Mouse (Mus musculus) limb, embryonic 12.5 days (tissue): Measurements from ENCODE around the gene Tnks2. TPM values are rescaled to one million over a fixed set of nuclear protein-coding genes. Genes with fewer than 3 reads are reported as not detected.

ENCODE experiments used
- ATAC-seq: fragments of 200-750 bp; cut with Nextera tagmentation; 2 replicates; pipeline ENCODE4 v1.8.0; 2017; ENCODE audit warnings: low read depth, moderate TSS enrichment; ENCODE audit not compliant: insufficient number of reproducible peaks, insufficient read depth, low FRiP score, low TSS enrichment
- H3K27ac ChIP-seq: fragments of 300-500 bp; sonication (generic); 2 replicates; pipeline ENCODE4 v1.5.1; 2016; ENCODE audit warnings: mild to moderate bottlenecking, moderate library complexity
- H3K27me3 ChIP-seq: fragments of 300-500 bp; sonication (generic); 2 replicates; pipeline ENCODE4 v1.6.1; 2016; ENCODE audit warnings: mild to moderate bottlenecking, moderate library complexity
- H3K36me3 ChIP-seq: fragments of 300-500 bp; sonication (generic); 2 replicates; pipeline ENCODE4 v1.6.1; 2016; ENCODE audit warnings: mild to moderate bottlenecking, moderate library complexity
- H3K4me1 ChIP-seq: fragments of 300-500 bp; sonication (generic); replicated peaks from 2 replicates; pipeline ENCODE4 v1.6.1; 2016
- H3K4me2 ChIP-seq: fragments of 300-500 bp; sonication (generic); 2 replicates; pipeline ENCODE4 v1.6.1; 2016; ENCODE audit warnings: mild to moderate bottlenecking, moderate library complexity
- H3K4me3 ChIP-seq: fragments of 300-500 bp; sonication (generic); replicated peaks from 2 replicates; pipeline ENCODE4 v1.5.1; 2016; ENCODE audit warnings: mild to moderate bottlenecking
- H3K9ac ChIP-seq: fragments of 300-500 bp; sonication (generic); replicated peaks from 2 replicates; pipeline ENCODE4 v1.6.1; 2016; ENCODE audit warnings: mild to moderate bottlenecking, moderate library complexity
- H3K9me3 ChIP-seq: fragments of 300-500 bp; sonication (generic); 2 replicates; pipeline ENCODE4 v1.6.1; 2016; ENCODE audit warnings: mild to moderate bottlenecking, moderate library complexity
- WGBS: fragments of 180-500 bp; shearing (Covaris S2); methylation state at CpG from one replicate; pipeline ENCODE4 v1.1.7; 2016; 5-methylcytosine and 5-hydroxymethylcytosine counted together
- polyA plus RNA-seq: library from polyadenylated mRNA; unstranded; fragments of >200 nt; fragmentation: Nextera tagmentation; extraction: Ambion mirVana; gene quantifications from 2 replicates; pipeline ENCODE4 v1.2.1, GENCODE M21; 2016

Gene Tnks2
- polyA plus RNA-seq, 1 experiment from 2014 or later: 77.0 TPM

- peak overlapping the region; percentile 63 for H3K4me2 ChIP-seq
- 0 out of 2 replicates have a peak, but pooled peaks cover 3% of the 10 kb centered on the region for H3K4me1 ChIP-seq
- H3K27ac ChIP-seq: no peak overlapping the region
- WGBS: 46% methylated on average over 7 of the region's 7 CpGs
- no peak overlapping the region for H3K9ac ChIP-seq
- no peak for ATAC-seq
- no peak overlapping the region for H3K4me3 ChIP-seq
- no peaks in the 10 kb centered on the region for H3K9me3 ChIP-seq
- no peaks in the 10 kb centered on the region for H3K36me3 ChIP-seq
- H3K27me3 ChIP-seq: no peaks in the 10 kb centered on the region
Observed at GRCm38 (mm10) chr19:36903377-36903776, 69.3 kb downstream of the Tnks2 start.

GRCm38 (mm10) chr19:36904211-36905007, 70.4 kb downstream of the Tnks2 start:
- no peaks in the 10 kb centered on the region for H3K9me3 ChIP-seq
- H3K27ac ChIP-seq: peak overlapping the region; percentile 74
- H3K27me3 ChIP-seq: no peaks in the 10 kb centered on the region
- H3K4me3 ChIP-seq: peak overlapping the region; percentile 48
- 2% methylated on average over 41 of the region's 41 CpGs for WGBS
- peak; percentile 85 for ATAC-seq
- H3K36me3 ChIP-seq: no peaks in the 10 kb centered on the region
- peak overlapping the region; percentile 66 for H3K9ac ChIP-seq
- peak overlapping the region; percentile 63 for H3K4me2 ChIP-seq
- H3K4me1 ChIP-seq: 0 out of 2 replicates have a peak, but pooled peaks cover 3% of the 10 kb centered on the region

- 78% methylated on average over 3 of the region's 3 CpGs for WGBS
- no peak for ATAC-seq
- H3K4me1 ChIP-seq: 0 out of 2 replicates have a peak, but pooled peaks cover 3% of the 10 kb centered on the region
Observed at GRCm38 (mm10) chr19:36909150-36909549, 75.1 kb downstream of the Tnks2 start.

GRCm38 (mm10) chr19:36909676-36910292, 75.8 kb downstream of the Tnks2 start:
- WGBS: 27% methylated on average over 9 of the region's 9 CpGs
- ATAC-seq: no peak
- Histone ChIP-seq H3K36me3 (no peaks in the 10 kb centered on the region), H3K4me2 (no peak overlapping the region), H3K27me3 (no peaks in the 10 kb centered on the region), H3K4me1 (0 out of 2 replicates have a peak, but pooled peaks cover under 1% of the 10 kb centered on the region), H3K27ac (no peak overlapping the region), H3K9ac (no peak overlapping the region), H3K9me3 (no peaks in the 10 kb centered on the region), H3K4me3 (no peak overlapping the region)

More at GRCm38 (mm10) chr19:36909150-36909549, 75.1 kb downstream of the Tnks2 start:
- H3K9me3 ChIP-seq: no peaks in the 10 kb centered on the region
- H3K9ac ChIP-seq: no peak overlapping the region
- no peaks in the 10 kb centered on the region for H3K27me3 ChIP-seq
- H3K4me2 ChIP-seq: no peak overlapping the region
- no peak overlapping the region for H3K4me3 ChIP-seq
- H3K27ac ChIP-seq: no peak overlapping the region
- H3K36me3 ChIP-seq: no peaks in the 10 kb centered on the region

GRCm38 (mm10) chr19:36910424-36911045, 76.5 kb downstream of the Tnks2 start:
- H3K9ac ChIP-seq: no peak overlapping the region
- H3K27ac ChIP-seq: no peak overlapping the region
- H3K4me1 ChIP-seq: no peaks in the 10 kb centered on the region
- 57% methylated on average over 12 of the region's 12 CpGs for WGBS
- no peaks in the 10 kb centered on the region for H3K36me3 ChIP-seq
- H3K9me3 ChIP-seq: no peaks in the 10 kb centered on the region
- H3K4me2 ChIP-seq: no peak overlapping the region
- no peak overlapping the region for H3K4me3 ChIP-seq
- ATAC-seq: no peak
- no peaks in the 10 kb centered on the region for H3K27me3 ChIP-seq

GRCm38 (mm10) chr19:36913064-36913463, 79.0 kb downstream of the Tnks2 start:
- H3K9me3 ChIP-seq: no peaks in the 10 kb centered on the region
- 0 out of 2 replicates have a peak, but pooled peaks cover 3% of the 10 kb centered on the region for H3K4me1 ChIP-seq
- WGBS: 77% methylated on average over 7 of the region's 7 CpGs
- H3K27ac ChIP-seq: no peak overlapping the region
- no peaks in the 10 kb centered on the region for H3K36me3 ChIP-seq
- H3K9ac ChIP-seq: no peak overlapping the region
- no peak for ATAC-seq
- no peaks in the 10 kb centered on the region for H3K27me3 ChIP-seq
- no peak overlapping the region for H3K4me2 ChIP-seq
- H3K4me3 ChIP-seq: no peak overlapping the region

GRCm38 (mm10) chr19:36916206-36916605, 82.2 kb downstream of the Tnks2 start:
- Histone ChIP-seq H3K4me1 (peaks cover 6% of the 10 kb centered on the region), H3K4me2 (no peak overlapping the region), H3K27me3 (no peaks in the 10 kb centered on the region), H3K9ac (no peak overlapping the region), H3K27ac (no peak overlapping the region), H3K36me3 (no peaks in the 10 kb centered on the region), H3K4me3 (no peak overlapping the region), H3K9me3 (no peaks in the 10 kb centered on the region)
- 83% methylated on average over 4 of the region's 4 CpGs for WGBS
- ATAC-seq: no peak

- no peak overlapping the region for H3K4me3 ChIP-seq
- H3K36me3 ChIP-seq: no peaks in the 10 kb centered on the region
- no peaks in the 10 kb centered on the region for H3K9me3 ChIP-seq
- no peak for ATAC-seq
- H3K4me2 ChIP-seq: no peak overlapping the region
- H3K4me1 ChIP-seq: peaks cover 6% of the 10 kb centered on the region
- H3K27ac ChIP-seq: no peak overlapping the region
- WGBS: 87% methylated on average over 1 of the region's 1 CpGs
- no peaks in the 10 kb centered on the region for H3K27me3 ChIP-seq
- no peak overlapping the region for H3K9ac ChIP-seq
Observed at GRCm38 (mm10) chr19:36916876-36917389, 82.9 kb downstream of the Tnks2 start.

GRCm38 (mm10) chr19:36918441-36919301, 84.6 kb downstream of the Tnks2 start:
- WGBS: under 1% methylated on average over 85 of the region's 85 CpGs
- ATAC-seq: peak; percentile 87
- peak overlapping the region; percentile 90 for H3K9ac ChIP-seq

GRCm38 (mm10) chr19:36919466-36919865, 85.4 kb downstream of the Tnks2 start, which contains the start of gene Fgfbp3:
Gene Fgfbp3 (minus strand): TSS chr19:36919615.
- peak within 1 kb of the TSS; percentile 88 for H3K4me3 ChIP-seq
- H3K9me3 ChIP-seq: no peaks in the 10 kb centered on the region
- H3K27ac ChIP-seq: peak within 1 kb of the TSS; percentile 91
- ATAC-seq: no peak
- peaks cover 6% of the 10 kb centered on the region for H3K4me1 ChIP-seq
- WGBS: 14% methylated on average over 12 of the region's 12 CpGs
- peak within 1 kb of the TSS; percentile 90 for H3K9ac ChIP-seq
- H3K4me2 ChIP-seq: peak within 1 kb of the TSS; percentile 80
- H3K27me3 ChIP-seq: no peaks in the 10 kb centered on the region
- H3K36me3 ChIP-seq: no peaks in the 10 kb centered on the region

More at GRCm38 (mm10) chr19:36918441-36919301, 84.6 kb downstream of the Tnks2 start:
- H3K9me3 ChIP-seq: no peaks in the 10 kb centered on the region
- H3K27me3 ChIP-seq: no peaks in the 10 kb centered on the region
- H3K4me1 ChIP-seq: peaks cover 6% of the 10 kb centered on the region
- H3K4me3 ChIP-seq: peak overlapping the region; percentile 88
- H3K4me2 ChIP-seq: peak overlapping the region; percentile 80
- H3K27ac ChIP-seq: peak overlapping the region; percentile 91
- no peaks in the 10 kb centered on the region for H3K36me3 ChIP-seq
